In genomic region chr4:127169346-127170221, GRCm38 (mm10) we compare ENCODE assay signal across 8 mouse cellular contexts. TPM values are rescaled to one million over a fixed set of nuclear protein-coding genes. Genes with fewer than 3 reads are reported as not detected.
DNase-seq lines count a peak whose midpoint lies in the region; ATAC-seq and TF ChIP-seq lines count a peak whose summit lies in the region.

No protein-coding gene starts in this region.

- intact Hi-C loops in gastrocnemius, adult 2 months (cut with DNase I), result no loop called here

- H3K36me3 ChIP-seq in forebrain, embryonic 10.5 days (replicated peaks), result no peaks in the 10 kb centered on the region

- TF ChIP-seq CTCF in gastrocnemius, adult 2 months (IDR thresholded peaks at IDR 0.05), result no peak

- no peaks in the 10 kb centered on the region for H3K9me3 ChIP-seq in forebrain, embryonic 10.5 days

- 1% methylated on average over 50 of the region's 51 CpGs for WGBS in forebrain, embryonic 10.5 days

- peaks cover 75% of the 10 kb centered on the region for H3K27me3 ChIP-seq in forebrain, embryonic 10.5 days (ENCODE audit: poor library complexity, severe bottlenecking)

- H3K27ac ChIP-seq in gastrocnemius, adult 2 months, result no peak overlapping the region
- peak overlapping the region; percentile 83 for H3K27ac ChIP-seq in forebrain, embryonic 10.5 days

- DNase-seq in gastrocnemius, adult 2 months, result no peak
- DNase-seq in gastrocnemius, adult 18-20 months (ENCODE audit: low spot score), result no peak
- peak; percentile 6 for DNase-seq in thymus, postnatal 14 days
- no peak for DNase-seq in thymus, postnatal 36 days
- peak; percentile 38 for DNase-seq in forebrain, embryonic 10.5 days (ENCODE audit: extremely low spot score, low spot score)
- peak; percentile 23 for DNase-seq in induced T-regulatory cell, adult 2 months (ENCODE audit: low read depth)
- no peak for DNase-seq in urinary bladder, postnatal 25 days (ENCODE audit: low spot score)

- H3K4me1 ChIP-seq in forebrain, embryonic 10.5 days, result peaks cover 26% of the 10 kb centered on the region

- ATAC-seq in megakaryocyte progenitor cell, adult 5-6 weeks (replicated peaks; ENCODE audit: poor library complexity), result peak; percentile 43; the same call in 1 of the 2 replicates

- peak overlapping the region; percentile 78 for H3K4me3 ChIP-seq in gastrocnemius, adult 2 months
- peak overlapping the region; percentile 88 for H3K4me3 ChIP-seq in forebrain, embryonic 10.5 days

RNA-seq across cellular contexts. Expression of gene Dlgap3, which starts 0.6 kb away (rescaled TPM):
- not detected for total RNA-seq in gastrocnemius, adult 2 months (2021)
- total RNA-seq in gastrocnemius, adult 18-20 months (2021), result under 1 TPM in 1 of 2 experiments, not detected in 1; 0.21 TPM
- polyA plus RNA-seq in forebrain, embryonic 10.5 days (2016; fragmentation: Nextera tagmentation; extraction: Ambion mirVana), result 1.0 and 1.2 TPM in 2 replicates
- not detected in 2 replicates for total RNA-seq in megakaryocyte progenitor cell, adult 5-6 weeks (2015)
- total RNA-seq in megakaryocyte progenitor cell, adult 5-6 weeks (2017), result not detected in 2 replicates

RNA-seq across cellular contexts. Expression of gene Tmem35b, which starts 46.1 kb away (rescaled TPM):
- 1 to 10 TPM in 1 of 2 experiments, under 1 TPM in 1; 0.87 to 1.4 TPM for total RNA-seq in gastrocnemius, adult 2 months (2021)
- under 1 TPM; 0.62 to 0.90 TPM for total RNA-seq in gastrocnemius, adult 18-20 months (2021)
- 13.4 and 13.5 TPM in 2 replicates for polyA plus RNA-seq in forebrain, embryonic 10.5 days (2016; fragmentation: Nextera tagmentation; extraction: Ambion mirVana)
- 15.2 and 17.8 TPM in 2 replicates for total RNA-seq in megakaryocyte progenitor cell, adult 5-6 weeks (2015)
- total RNA-seq in megakaryocyte progenitor cell, adult 5-6 weeks (2017), result 5.9 and 9.2 TPM in 2 replicates

Comparison
In these comparisons a context has a peak if more than half of its experiments do, and no peak if none do; other contexts are left out.
1. DNase-seq: peak in thymus, postnatal 14 days (single experiment), forebrain, embryonic 10.5 days (single experiment) and induced T-regulatory cell, adult 2 months (single experiment); none in gastrocnemius, adult 2 months (single experiment), gastrocnemius, adult 18-20 months (single experiment), thymus, postnatal 36 days (0 of 2) and urinary bladder, postnatal 25 days (single experiment).